Mouse (Mus musculus): ENCODE data around the gene Gpt2.
A peak's percentile ranks its signal among the peaks of the same experiment; 100 is the strongest.

Gpt2 gene

DNA sequence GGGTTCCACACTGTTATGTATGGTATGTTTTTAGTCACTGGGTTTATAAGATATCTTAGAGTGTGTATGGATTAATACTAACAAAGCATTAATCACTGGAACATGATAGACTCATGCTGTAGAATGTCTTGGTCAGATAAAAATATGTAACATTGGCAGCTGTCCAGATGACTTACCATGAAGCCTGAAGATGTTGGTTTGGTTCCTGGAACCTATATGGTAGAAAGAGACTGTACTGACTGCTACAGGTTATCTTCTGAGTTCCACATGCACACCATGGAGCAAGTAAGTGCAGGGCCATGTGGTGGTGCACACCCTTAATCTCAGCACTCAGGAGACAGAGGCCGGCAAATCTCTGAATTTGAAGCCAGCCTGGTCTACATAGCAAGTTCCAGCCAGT lies 38.3 kb downstream of the Gpt2 start:
- DNase-seq, result no peak

DNA sequence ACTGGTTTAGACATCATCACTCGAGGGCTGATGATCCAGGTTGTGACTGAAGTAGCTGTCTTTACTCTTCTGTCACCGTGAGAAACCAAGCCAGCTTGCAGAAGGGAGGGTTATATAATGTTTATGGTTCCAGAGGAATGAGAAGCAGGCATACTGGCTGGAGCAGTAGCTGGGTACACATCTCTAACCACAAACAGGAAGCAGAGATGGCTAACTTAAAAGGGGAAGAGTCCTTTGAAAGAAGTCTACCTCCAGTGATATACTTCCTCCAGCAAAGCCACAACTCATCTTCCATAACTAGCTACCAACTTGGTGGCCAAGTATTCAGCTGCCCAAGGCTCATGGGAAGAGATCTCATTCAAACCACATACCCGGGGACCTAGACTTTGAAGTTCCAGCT lies 39.1 kb downstream of the Gpt2 start:
- no peak for DNase-seq

DNA sequence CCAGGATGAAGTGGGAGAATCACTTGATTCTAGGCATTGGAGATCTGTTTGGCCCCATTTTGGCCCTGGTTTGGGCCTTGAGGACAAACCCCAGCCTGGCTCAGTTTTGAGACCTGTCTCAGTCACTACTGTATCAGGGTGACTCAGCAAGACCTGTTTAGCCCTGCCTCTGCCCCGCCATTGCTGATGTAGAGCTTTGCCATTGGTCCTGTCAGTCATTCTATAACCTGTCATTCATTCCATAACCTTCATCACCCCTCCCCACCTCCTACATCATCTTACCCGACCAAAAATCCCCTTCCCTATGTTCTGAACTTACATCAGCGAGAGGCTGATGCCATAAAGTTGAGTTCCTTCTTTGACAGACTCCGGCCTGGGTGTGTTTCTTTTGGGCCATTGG lies 40.5 kb downstream of the Gpt2 start:
- no peak for DNase-seq

DNA sequence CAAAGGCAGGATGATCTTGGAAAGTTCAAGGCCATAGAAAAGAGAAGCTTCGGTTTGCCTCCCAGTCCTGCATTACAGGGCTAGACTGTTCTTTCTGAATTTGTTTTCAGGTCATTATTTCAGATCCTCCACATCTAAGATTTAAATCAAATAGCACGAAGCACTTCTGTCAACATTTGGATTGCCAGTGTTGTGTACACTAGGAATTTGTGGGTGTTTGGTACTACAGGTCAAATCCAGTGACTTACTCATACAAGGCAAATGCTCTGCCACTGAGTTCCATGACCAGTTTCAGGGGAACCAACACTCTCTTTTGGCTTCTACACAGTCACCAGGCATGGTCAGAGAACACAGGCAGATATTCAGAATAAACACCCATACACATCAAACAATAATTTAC lies 41.1 kb downstream of the Gpt2 start:
- DNase-seq, result no peak

DNA sequence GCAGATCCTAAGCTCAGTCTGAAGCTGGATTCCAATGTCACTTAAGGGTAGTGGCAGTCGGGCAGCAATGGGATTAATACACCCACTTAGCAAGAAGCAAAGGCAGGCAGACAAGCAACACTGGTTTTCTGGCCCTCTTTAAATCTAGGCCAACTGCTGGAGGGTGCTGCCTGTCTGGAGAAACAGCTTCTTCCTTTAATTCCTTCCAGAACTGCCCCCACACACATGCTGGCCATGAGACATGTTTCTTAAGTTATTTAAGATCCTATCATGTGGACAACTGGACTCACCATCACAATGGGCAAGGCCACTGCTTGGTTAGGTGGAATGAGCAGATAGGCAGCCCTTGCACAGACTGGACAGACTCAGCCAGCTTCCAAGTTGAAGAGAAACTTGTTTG lies 41.8 kb downstream of the Gpt2 start:
- no peak for DNase-seq

DNA sequence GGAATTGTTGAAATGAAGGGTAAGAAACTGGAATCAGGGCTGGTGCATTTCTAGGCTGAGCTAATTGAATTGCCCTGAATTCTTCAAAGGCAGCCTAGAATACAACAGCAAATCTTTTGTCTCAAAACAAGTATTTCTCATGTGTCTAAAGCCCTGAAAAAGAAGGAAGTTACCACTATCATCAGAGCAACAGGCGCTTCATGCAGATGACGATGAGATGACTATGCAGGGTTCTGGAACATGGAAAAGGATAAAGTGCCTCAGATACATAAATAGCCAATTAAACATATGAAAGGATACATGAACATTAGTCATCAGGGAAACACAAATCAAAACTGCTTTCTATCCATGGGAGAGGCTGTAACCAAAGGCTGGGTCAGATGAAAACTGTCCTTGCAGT lies 44.0 kb downstream of the Gpt2 start:
- no peak for DNase-seq

DNA sequence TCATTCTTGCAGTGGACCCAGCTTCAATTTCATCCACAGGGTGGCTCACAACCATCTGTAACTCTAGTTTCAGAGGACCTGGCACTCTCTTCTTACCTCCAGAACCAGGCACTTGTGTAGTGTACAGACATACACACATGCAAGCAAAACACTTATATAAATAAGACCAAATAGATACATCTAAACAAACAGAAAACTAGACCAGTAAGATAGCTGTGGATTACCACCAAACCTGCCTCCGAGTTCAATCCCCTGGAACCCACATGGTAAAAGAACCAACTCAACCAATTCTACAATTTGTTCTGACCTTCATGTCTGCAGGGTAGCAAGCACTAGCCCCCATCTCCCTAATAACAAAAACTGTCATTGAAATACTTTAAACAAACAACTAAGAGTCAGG lies 59.6 kb downstream of the Gpt2 start:
- no peak for DNase-seq

DNA sequence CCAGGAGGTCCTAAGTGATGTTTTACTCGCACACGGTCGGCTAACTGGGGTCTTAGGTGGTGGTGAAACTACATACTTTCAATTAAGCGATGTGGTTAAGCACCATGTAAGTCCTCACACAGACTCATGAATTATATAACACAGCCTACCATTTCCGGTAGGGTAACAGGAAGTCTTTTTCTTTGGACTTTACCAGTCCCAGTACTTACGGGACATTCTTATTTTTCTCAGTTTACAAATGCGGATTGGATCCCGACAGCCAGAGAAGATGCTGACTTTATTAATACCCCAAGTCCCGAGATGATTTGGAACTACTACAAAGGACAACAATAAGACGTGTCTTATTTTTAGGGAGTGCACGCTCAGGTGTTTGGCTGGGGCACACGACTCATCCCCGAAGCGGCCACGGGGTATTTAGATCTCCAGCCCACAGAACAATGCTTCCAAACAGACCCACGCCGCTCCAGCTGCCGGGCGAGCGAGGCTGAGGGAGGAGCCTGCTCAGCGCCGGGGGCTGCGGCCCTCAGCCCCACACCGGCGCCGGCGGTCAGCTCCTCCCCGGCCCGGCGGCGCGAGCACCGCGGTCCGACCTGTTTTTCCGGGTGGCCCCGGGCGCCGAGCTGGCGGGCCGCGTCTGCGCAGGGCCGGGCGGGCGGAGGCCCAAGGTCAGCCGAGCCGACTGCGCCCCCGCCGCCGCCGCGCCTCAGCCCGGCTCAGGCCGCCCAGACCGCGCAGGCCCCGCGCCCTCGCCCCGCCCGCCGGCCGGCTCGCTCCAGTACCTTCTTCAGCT lies 62.2 kb downstream of the Gpt2 start:
- peak; percentile 14 for DNase-seq

DNA sequence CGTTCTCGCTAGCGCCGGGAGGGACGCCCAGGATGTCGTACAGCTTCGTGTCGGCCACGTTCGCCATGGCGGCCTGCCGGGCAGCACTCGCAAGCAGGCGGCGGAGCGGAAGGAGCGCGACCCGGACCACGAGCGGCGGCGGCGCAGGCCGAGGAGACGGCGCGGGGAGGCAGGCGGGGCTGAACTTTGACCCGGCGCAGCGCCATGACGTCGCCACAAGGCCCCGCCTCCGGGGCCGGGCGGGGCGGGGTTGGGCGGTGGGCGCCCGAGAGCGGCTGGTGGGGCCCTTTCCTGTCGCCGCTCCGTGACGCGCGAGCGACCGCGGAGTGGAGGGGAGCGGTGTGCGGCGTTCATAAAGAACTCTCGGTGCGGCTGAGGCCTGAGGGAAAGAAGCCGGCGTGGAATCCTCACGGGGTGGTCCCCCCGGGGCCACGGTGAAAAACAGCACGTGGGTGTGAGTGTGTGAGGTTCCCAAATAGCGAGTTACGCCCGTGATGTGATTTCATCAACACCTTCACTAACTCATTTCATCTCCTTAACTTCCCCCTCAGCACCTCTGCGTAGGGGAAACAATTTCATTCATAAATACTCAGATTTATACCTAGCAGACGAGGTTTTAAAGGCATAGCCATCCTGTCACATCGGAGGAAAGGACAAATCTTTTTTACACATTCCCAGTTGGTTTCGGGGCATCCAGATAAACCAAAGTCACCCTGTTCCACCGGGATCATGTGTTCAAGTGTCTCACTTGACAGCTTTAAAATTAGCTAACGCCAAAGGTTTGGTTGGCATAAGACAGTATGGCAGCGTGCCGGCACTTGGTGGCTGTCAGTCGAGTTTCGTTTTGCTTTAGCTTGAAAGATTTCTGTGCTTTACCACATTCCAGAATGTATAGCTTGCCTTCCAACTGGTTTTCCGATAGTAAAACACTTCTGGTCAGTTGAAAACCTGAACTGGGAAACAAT lies 63.1 kb downstream of the Gpt2 start, which contains the start of gene Dnaja2:
Dnaja2 (minus strand) TSS at position 164 of the 965 bp plus-strand sequence.
- DNase-seq, result peak; percentile 87

DNA sequence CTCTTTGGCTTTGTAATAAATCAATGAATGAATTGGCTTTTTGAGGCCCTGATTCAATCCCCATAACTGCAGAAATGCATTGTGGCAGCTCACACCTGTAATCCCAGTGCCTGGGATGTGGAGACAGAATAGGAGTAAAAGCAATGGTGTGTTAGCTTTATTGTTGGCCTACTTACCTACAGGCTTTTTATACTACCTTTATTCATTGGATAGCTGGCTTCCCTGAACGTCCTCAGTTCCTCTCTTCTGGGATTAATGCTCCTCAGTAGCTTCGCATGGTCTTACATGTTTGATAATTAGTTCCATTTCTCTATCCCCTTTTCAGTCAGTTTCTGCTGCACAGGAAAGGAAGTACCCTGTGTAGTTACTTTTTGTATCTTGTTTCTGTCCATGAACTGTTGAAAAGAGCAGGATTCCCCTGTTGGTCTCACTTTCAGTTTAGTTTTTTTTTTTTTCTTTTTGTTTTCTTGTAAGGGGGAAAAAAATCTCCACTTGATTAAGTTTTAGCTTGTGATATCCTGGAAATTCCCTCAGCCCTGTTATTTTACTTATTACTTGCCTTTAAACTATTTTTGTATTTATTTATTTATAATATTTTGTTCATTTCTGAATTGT lies 64.7 kb downstream of the Gpt2 start:
- DNase-seq, result no peak

DNA sequence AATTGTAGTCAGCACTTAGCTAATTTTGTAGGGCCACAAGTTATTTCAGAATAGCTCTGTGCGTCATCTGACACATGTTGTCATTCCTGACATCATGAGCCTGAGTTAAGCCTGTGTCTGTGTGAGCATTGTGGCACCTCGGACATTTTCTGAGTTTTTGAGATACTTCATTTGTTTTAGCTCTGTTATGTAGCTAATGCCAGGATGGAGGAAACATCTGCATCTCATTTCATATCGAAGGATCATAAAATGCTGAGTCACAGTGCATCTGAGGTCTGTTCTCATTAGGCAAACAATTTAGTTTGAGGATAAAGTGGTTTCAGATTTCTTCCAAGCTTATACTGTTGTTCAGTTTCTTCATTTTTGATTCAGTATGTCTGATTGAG lies 65.2 kb downstream of the Gpt2 start:
- no peak for DNase-seq

DNA sequence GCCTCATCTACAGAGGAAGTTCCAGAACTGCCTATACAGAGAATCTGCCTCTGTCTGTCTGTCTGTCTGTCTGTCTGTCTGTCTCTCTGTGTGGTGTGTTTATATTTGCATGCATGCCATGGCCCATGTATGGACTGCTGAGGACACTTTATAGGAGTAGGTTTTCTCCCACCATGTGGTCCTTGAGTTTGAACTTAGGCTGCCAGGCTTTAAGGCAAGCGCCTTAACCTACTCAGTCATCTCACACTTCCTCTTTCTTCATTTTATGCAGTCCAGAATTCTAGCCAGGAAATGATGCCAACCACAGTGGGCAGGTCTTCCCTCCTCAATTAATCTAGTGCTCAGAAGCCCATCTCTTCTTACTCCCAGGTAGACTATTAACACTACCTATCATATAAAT lies 66.8 kb downstream of the Gpt2 start:
- no peak for DNase-seq

DNA sequence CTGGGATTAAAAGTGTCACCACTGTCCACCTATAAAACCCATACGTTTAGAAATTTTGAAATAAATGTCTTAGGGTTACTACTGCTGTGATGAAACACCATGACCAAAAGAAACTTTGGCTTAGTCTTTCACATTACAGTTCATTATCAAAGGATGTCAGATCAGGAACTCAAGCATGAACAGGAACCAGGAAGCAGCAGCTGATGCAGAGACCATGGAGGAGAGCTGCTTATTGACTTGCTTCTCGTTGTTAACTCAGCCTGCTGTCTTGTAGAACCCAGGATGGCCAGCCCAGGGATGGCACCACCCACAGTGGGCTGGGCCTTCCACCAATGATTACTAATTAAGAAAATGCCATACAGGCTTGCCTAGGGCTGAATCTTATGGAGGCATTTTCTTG lies 67.6 kb downstream of the Gpt2 start:
- DNase-seq, result no peak

DNA sequence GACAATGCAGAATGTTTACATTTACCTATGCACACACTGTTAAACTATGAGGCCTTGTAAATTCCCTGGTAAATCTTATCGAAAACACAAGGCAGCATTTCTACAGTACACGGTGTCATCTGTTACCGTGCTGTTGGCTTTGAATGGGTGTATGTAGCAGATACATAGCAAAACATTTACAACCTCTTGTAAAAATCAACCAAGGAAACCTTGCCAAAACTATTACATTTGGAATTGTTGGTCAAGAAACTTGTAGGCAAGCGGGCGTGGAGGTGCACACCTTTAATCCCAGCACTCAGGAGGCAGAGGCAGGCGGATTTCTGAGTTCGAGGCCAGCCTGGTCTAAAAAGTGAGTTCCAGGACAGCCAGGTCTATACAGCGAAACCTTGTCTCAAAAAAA lies 71.0 kb downstream of the Gpt2 start:
- DNase-seq, result no peak

DNA sequence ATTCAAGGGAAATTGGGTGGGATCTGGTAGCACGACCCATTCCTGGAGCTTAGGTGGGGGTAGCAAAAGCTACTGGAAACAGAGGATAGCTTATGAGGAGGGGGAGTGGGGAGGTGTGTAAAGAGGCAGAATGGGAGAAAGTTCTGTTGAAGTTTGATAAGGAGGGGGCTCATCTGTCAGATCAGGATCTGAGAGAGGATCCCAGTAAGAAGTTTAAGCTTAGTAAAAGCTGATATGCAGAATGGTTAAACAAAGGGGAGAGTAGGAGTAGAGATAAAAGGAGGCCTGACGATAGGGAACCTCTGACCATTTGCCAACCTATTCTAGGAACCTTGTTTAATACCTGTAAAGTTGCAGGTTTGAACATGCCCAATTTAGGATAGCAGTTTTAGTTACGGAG lies 72.8 kb downstream of the Gpt2 start:
- no peak for DNase-seq

DNA sequence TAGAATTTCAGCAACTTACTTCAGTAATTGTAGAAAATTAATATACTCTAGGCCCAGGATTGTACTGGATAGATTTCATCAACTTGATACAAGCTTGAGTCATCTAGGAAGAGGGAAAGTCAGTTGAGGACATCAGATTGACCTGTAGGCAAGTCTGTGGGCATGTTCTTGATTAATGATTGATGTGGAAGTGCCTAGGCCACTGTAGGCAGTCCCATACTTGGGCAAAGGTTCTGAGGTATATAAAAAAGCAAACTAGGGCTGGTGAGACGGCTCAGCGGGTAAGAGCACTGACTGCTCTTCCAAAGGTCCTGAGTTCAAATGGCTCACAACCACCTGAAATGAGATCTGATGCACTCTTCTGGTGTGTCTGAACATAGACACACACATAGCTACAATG lies 75.4 kb downstream of the Gpt2 start:
- no peak for DNase-seq

DNA sequence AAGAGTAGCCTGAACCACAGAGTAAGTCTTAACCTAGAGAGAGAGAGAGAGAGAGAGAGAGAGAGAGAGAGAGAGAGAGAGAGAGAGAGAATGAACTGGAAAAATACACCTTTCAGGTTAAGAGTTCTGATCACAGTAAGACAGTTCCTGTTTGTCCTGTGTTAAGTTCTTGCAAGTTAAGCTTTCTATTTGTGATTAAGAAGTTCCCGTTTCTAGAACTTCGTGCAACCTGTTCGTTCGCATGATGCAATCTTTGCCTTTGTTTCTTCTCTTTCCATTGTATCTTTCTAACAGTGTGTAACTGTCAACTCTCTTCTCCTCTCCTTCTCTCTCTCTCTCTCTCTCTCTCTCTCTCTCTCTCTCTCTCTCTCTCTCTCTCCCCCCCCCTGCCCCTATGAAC lies 78.1 kb downstream of the Gpt2 start:
- no peak for DNase-seq

DNA sequence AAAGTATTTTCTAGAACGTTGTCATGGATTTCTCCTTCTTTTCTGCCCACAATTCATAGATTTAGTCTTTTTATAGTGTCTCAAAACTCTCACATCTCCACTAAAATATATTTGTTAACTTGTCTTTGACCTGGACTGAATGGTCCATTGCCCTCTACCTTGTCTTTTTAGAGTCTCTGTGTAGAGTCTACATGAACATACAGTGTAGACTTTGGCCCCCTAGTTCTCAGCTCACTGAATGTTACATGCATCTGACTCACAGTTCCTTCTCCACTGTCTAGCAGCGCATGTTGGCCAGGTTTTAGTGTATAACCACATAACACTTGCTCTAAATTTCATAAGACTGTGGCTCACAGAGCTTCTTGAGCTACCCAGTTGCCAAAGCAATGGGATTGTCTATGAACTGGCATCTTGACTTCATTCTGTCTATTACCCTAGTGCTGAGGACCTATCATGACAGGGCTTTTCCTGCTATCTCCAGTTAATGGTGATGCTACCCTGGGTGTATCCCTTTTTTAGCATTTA lies 81.7 kb downstream of the Gpt2 start:
- no peak for DNase-seq
